8 mouse cellular contexts compared by ENCODE assay signal in the genomic region with DNA sequence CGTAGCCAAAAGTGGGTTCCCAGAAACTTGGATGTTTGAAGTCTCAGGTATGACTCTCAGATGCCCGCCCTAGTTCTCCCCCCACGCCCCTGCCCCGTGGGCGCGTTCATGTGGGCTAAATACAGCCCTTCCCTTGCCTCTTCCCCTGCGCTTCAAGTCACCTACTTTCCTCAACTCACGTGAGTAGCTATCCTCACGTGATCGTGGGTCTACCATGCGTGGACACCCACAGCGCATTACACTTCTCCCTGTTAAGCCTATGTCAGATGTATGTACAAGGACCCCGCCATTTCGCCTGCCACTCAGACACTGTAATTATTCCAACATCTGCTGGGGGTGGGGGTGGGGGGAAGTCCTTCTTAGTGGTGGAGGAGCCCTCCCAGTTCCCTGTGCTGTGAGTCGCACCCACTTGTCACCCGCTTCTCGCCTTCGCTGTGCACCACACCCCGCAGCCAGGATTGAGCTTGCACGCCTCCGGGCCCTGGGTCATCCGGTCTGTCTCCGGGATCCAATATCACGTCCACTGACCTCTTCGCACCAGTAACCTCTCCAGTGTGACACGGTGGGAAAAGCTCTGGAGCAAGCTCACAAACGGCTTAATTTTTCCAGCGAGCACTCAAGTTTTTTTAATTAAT. TPM values are rescaled to one million over a fixed set of nuclear protein-coding genes. Genes with fewer than 3 reads are reported as not detected.
DNase-seq lines count a peak whose midpoint lies in the region; ATAC-seq and TF ChIP-seq lines count a peak whose summit lies in the region.

No protein-coding gene starts in this region.

- H3K9me3 ChIP-seq in liver, embryonic 12.5 days (replicated peaks), result no peaks in the 10 kb centered on the region

- no peak for TF ChIP-seq POLR2A in testis, adult 2 months (IDR thresholded peaks at IDR 0.05; ENCODE audit: control insufficient read depth, low read depth, low read length)
- no peak for TF ChIP-seq POLR2A in kidney, adult 2 months (IDR thresholded peaks at IDR 0.05; ENCODE audit: low read depth, low read length)

- H3K27me3 ChIP-seq in testis, adult 2 months (ENCODE audit: control insufficient read depth, insufficient read depth, low read length), result no peaks in the 10 kb centered on the region
- no peaks in the 10 kb centered on the region for H3K27me3 ChIP-seq in kidney, adult 2 months (replicated peaks; ENCODE audit: control insufficient read depth, insufficient read depth, low read length)
- peaks cover 12% of the 10 kb centered on the region; the same call in 1 of the 2 replicates for H3K27me3 ChIP-seq in liver, embryonic 12.5 days (replicated peaks)

- H3K9ac ChIP-seq in liver, embryonic 12.5 days, result peak overlapping the region; percentile 85

- 5% methylated on average over 28 of the region's 28 CpGs for WGBS in kidney, adult 2 months
- WGBS in liver, embryonic 12.5 days (ENCODE audit: insufficient replicate concordance), result 8% methylated on average over 28 of the region's 28 CpGs

- TF ChIP-seq CTCF in testis, adult 2 months (IDR thresholded peaks at IDR 0.05; ENCODE audit: control insufficient read depth, insufficient read depth, insufficient replicate concordance, low read depth, low read length), result no peak
- TF ChIP-seq CTCF in kidney, adult 2 months (conservative IDR thresholded peaks at IDR 0.05; ENCODE audit: insufficient read depth, insufficient read length, low read depth, low read length), result no peak

- peak overlapping the region; percentile 93 for H3K4me2 ChIP-seq in liver, embryonic 12.5 days

- no peaks in the 10 kb centered on the region for H3K36me3 ChIP-seq in testis, adult 2 months (ENCODE audit: control insufficient read depth, insufficient read depth, low read length)
- no peaks in the 10 kb centered on the region for H3K36me3 ChIP-seq in kidney, adult 2 months (ENCODE audit: control insufficient read depth, insufficient read depth, low read length)
- no peaks in the 10 kb centered on the region for H3K36me3 ChIP-seq in liver, embryonic 12.5 days

- DNase-seq in testis, postnatal 14 days (ENCODE audit: low spot score), result no peak
- peak; percentile 50 for DNase-seq in embryo, embryonic 11 days
- peak; percentile 54 to 59 for DNase-seq in heart, adult 9 months (ENCODE audit: low spot score in 2 of 2)
- peak; percentile 57 for DNase-seq in kidney, adult 2 months
- DNase-seq in natural killer cell, adult 2 months (ENCODE audit: low spot score in 2 of 2), result peak; percentile 37 to 68
- peak; percentile 60 for DNase-seq in testis, postnatal 10 days (ENCODE audit: low spot score)

- peak overlapping the region; percentile 30 for H3K4me3 ChIP-seq in testis, adult 2 months (ENCODE audit: control insufficient read depth, low read depth, low read length)
- peak overlapping the region; percentile 66 for H3K4me3 ChIP-seq in kidney, adult 2 months (ENCODE audit: insufficient read depth, low read depth, low read length)
- peak overlapping the region; percentile 75 for H3K4me3 ChIP-seq in liver, embryonic 12.5 days

- H3K4me1 ChIP-seq in testis, adult 2 months (ENCODE audit: control insufficient read depth, insufficient read depth, low read length), result peaks cover 15% of the 10 kb centered on the region
- peaks cover 6% of the 10 kb centered on the region; the same call in 1 of the 2 replicates for H3K4me1 ChIP-seq in kidney, adult 2 months (ENCODE audit: control insufficient read depth, insufficient read depth, low read length)
- H3K4me1 ChIP-seq in liver, embryonic 12.5 days, result peaks cover 44% of the 10 kb centered on the region

- no peak overlapping the region for H3K27ac ChIP-seq in testis, adult 2 months (ENCODE audit: control insufficient read depth, insufficient read depth, low read depth, low read length)
- no peak overlapping the region for H3K27ac ChIP-seq in kidney, adult 2 months (ENCODE audit: insufficient read depth, low read depth, low read length)
- no peak overlapping the region for H3K27ac ChIP-seq in liver, embryonic 12.5 days

- ATAC-seq in liver, embryonic 12.5 days, result peak; percentile 36

RNA-seq across cellular contexts. Expression of gene Sept11, which starts 1.0 kb away (rescaled TPM):
- 2.6 and 3.4 TPM in 2 replicates for polyA plus RNA-seq in testis, adult 2 months (2012; rRNA removed)
- polyA plus RNA-seq in kidney, adult 2 months (2012; rRNA removed), result 46.0 and 50.7 TPM in 2 replicates
- polyA plus RNA-seq in liver, embryonic 12.5 days (2016; fragmentation: Nextera tagmentation; extraction: Ambion mirVana), result 57.6 and 59.0 TPM in 2 replicates

RNA-seq across cellular contexts. Expression of gene Sowahb, which starts 47.4 kb away (rescaled TPM):
- polyA plus RNA-seq in testis, adult 2 months (2012; rRNA removed), result 0.07 TPM in 1 of 2 replicates, not detected in the other
- 7.8 and 10.1 TPM in 2 replicates for polyA plus RNA-seq in kidney, adult 2 months (2012; rRNA removed)
- polyA plus RNA-seq in liver, embryonic 12.5 days (2016; fragmentation: Nextera tagmentation; extraction: Ambion mirVana), result 0.36 and 0.50 TPM in 2 replicates

Comparison
In these comparisons a context has a peak if more than half of its experiments do, and no peak if none do; other contexts are left out.
1. RNA of gene Sept11, which starts 1.0 kb away (polyA plus RNA-seq): 57.6 to 59.0 TPM in liver, embryonic 12.5 days and 46.0 to 50.7 TPM in kidney, adult 2 months; 2.6 to 3.4 TPM in testis, adult 2 months; every median in the first group is over 10 times any median in the second.
2. Peak in every context shown above with its lines, with median percentiles within 50 percentile points of each other: H3K4me3 ChIP-seq.